Mouse (Mus musculus) kidney, adult 8-10 months (tissue): Measurements from ENCODE around the gene Tns3.

ENCODE experiments used
- DNase-seq, 2 experiments: peaks; one replicate each; pipeline ENCODE4 v3.0.0; 2022

Tns3 gene

GRCm38 (mm10) chr11:8664393-8664743 lies at the start of gene Tns3:
Tns3 (minus strand) TSS chr11:8664535.
- peak in 1 of 2 experiments; percentile 63 for DNase-seq

GRCm38 (mm10) chr11:8706246-8707041 lies 42.1 kb upstream of the Tns3 start:
- DNase-seq, result no peak

- DNase-seq, result no peak
Observed at GRCm38 (mm10) chr11:8705156-8705555, 40.8 kb upstream of the Tns3 start.

- DNase-seq, result no peak
Observed at GRCm38 (mm10) chr11:8703876-8704275, 39.5 kb upstream of the Tns3 start.

- DNase-seq, result no peak
Observed at GRCm38 (mm10) chr11:8702532-8702886, 38.2 kb upstream of the Tns3 start.

- no peak for DNase-seq
Observed at GRCm38 (mm10) chr11:8701845-8702531, 37.7 kb upstream of the Tns3 start.

GRCm38 (mm10) chr11:8701400-8701799 lies 37.1 kb upstream of the Tns3 start:
- no peak for DNase-seq

- DNase-seq, result no peak
Observed at GRCm38 (mm10) chr11:8700641-8701221, 36.4 kb upstream of the Tns3 start.

GRCm38 (mm10) chr11:8699777-8700176 lies 35.4 kb upstream of the Tns3 start:
- DNase-seq, result no peak

- no peak for DNase-seq
Observed at GRCm38 (mm10) chr11:8697670-8698069, 33.3 kb upstream of the Tns3 start.

GRCm38 (mm10) chr11:8694096-8694495 lies 29.8 kb upstream of the Tns3 start:
- DNase-seq, result no peak

GRCm38 (mm10) chr11:8692536-8693471 lies 28.5 kb upstream of the Tns3 start:
- no peak for DNase-seq

- no peak for DNase-seq
Observed at GRCm38 (mm10) chr11:8692162-8692535, 27.8 kb upstream of the Tns3 start.

GRCm38 (mm10) chr11:8691605-8692004 lies 27.3 kb upstream of the Tns3 start:
- no peak for DNase-seq

GRCm38 (mm10) chr11:8690633-8691032 lies 26.3 kb upstream of the Tns3 start:
- no peak for DNase-seq

- DNase-seq, result peak; percentile 13 to 35
Observed at GRCm38 (mm10) chr11:8689515-8689914, 25.2 kb upstream of the Tns3 start.

- DNase-seq, result no peak
Observed at GRCm38 (mm10) chr11:8688907-8689306, 24.6 kb upstream of the Tns3 start.

GRCm38 (mm10) chr11:8686501-8686900 lies 22.2 kb upstream of the Tns3 start:
- DNase-seq, result no peak

GRCm38 (mm10) chr11:8686061-8686460 lies 21.7 kb upstream of the Tns3 start:
- DNase-seq, result no peak

- DNase-seq, result no peak
Observed at GRCm38 (mm10) chr11:8685195-8685594, 20.9 kb upstream of the Tns3 start.

- no peak for DNase-seq
Observed at GRCm38 (mm10) chr11:8684262-8684661, 19.9 kb upstream of the Tns3 start.

GRCm38 (mm10) chr11:8681356-8681755 lies 17.0 kb upstream of the Tns3 start:
- DNase-seq, result no peak

GRCm38 (mm10) chr11:8680650-8681049 lies 16.3 kb upstream of the Tns3 start:
- no peak for DNase-seq
